Mouse (Mus musculus) embryonic fibroblast, embryonic 13.5 days (primary cell): ENCODE data around the gene Aurka.

Experiments used
- CTCF ChIP-seq: IDR thresholded peaks from 2 replicates; pipeline ENCODE4 v1.5.1; 2011; ENCODE audit warnings: mild to moderate bottlenecking, control low read depth, low read length, moderate library complexity, borderline replicate concordance; ENCODE audit not compliant: insufficient read depth
- POLR2A ChIP-seq: IDR thresholded peaks from 2 replicates; pipeline ENCODE4 v1.6.1; 2011; ENCODE audit warnings: low read depth, mild to moderate bottlenecking, control low read depth, low read length, moderate library complexity

DNA sequence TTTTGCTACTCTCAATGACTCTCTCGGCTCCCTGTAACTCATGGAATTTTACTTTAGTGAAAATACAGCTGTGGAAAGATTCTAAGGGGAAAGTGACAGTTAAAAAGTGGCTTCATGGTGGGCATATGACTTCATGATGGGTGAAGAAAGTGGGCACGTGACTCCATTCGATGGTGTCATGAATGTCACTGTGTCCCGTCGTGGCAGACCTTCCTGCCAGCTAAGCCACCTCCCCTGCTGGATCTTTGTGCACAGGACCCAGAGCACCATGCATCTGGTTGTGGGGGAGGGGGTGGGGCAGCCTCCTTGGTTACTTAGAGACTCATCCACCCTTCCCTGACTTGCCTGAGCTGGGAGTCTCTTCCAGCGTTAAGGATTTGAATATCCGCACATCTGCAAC lies 33.9 kb upstream of the Aurka start:
- TF ChIP-seq CTCF: no peak
- TF ChIP-seq POLR2A: no peak
